Mouse (Mus musculus) olfactory bulb, adult 2 months (tissue): ENCODE measurements around the gene Sars.

Experiments
- CTCF ChIP-seq: fragments of 200-500 bp; IDR thresholded peaks from 2 replicates; pipeline ENCODE4 v1.5.1; 2012; ENCODE audit warnings: low read depth, mild to moderate bottlenecking, low read length, moderate library complexity; ENCODE audit not compliant: insufficient read depth
- POLR2A ChIP-seq: fragments of 200-500 bp; IDR thresholded peaks from 2 replicates; pipeline ENCODE4 v1.6.1; 2012; ENCODE audit warnings: mild to moderate bottlenecking, low read depth, low read length, moderate library complexity; ENCODE audit not compliant: insufficient read depth

DNA sequence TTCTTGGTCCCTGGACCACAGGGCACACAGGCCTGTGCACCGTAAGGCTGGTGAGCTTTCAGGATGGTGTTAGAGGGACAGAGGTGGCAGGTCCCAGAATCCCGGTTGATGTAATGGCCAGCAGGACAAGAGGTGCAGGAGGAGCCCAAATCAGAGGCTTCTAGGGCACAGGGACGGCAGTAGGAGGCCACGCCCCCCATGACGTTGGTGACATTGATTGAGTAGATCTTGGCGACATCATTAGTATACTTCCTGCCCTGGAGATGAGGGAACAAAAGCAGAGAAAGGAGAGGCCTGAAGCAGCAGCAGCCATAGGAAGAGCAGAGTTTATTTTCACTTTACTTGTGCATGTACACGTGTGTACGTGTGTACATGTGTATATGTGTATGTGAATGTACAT is 22.8 kb upstream of the Sars start:
- TF ChIP-seq POLR2A = no peak
- no peak for TF ChIP-seq CTCF
